31 mouse cellular contexts compared by ENCODE assay signal in the genomic region with DNA sequence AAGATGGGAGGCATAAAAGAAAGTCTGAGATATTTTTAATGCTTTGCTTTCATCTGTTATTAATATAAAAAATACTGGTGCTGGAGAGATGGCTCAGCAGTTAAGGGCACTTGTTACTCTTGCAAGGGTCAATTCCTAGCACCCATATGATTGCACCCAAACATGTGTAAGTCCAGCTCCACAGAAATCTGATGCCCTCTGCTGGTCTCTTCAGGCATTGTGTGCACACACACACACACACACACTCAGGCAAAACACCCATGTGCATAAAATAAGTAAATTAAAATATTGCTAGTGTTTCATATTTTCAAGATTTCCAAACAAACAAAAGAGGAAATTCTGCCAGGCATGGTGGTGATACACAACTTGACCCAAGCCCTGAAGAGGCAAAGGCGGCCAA. TPM values are rescaled to one million over a fixed set of nuclear protein-coding genes. Genes with fewer than 3 reads are reported as not detected.
DNase-seq lines count a peak whose midpoint lies in the region; ATAC-seq and TF ChIP-seq lines count a peak whose summit lies in the region.
"Had no signal": no experiment of that assay in that cellular context is flagged by ENCODE, and none has a peak within 500 bp of the region (broad histone marks: within the 10 kb centered on the region; RNA-seq: fewer than 3 reads in every experiment).

No protein-coding gene starts in this region.

- TF ChIP-seq CTCF in kidney, adult 2 months (conservative IDR thresholded peaks at IDR 0.05; ENCODE audit: insufficient read depth, insufficient read length, low read depth, low read length): 0 out of 2 replicates have a peak, but pooled peaks have one; percentile 2
- 0 out of 2 replicates have a peak, but pooled peaks have one; percentile 12 for TF ChIP-seq CTCF in lung, embryonic 14.5 days (IDR thresholded peaks at IDR 0.05; ENCODE audit: low read depth)

- H3K27ac ChIP-seq in kidney, adult 2 months (ENCODE audit: insufficient read depth, low read depth, low read length): no peak overlapping the region
- H3K27ac ChIP-seq in lung, embryonic 14.5 days (ENCODE audit: low read depth): no peak overlapping the region
- H3K27ac ChIP-seq: embryonic facial prominence, embryonic 10.5 days; forebrain, embryonic 12.5 days; limb, embryonic 15.5 days; midbrain, embryonic 12.5 days had no signal

- no peaks in the 10 kb centered on the region for H3K36me3 ChIP-seq in kidney, adult 2 months (ENCODE audit: control insufficient read depth, insufficient read depth, low read length)
- H3K36me3 ChIP-seq in lung, embryonic 14.5 days (ENCODE audit: insufficient read depth): no peaks in the 10 kb centered on the region; the same call in 1 of the 2 replicates

- H3K27me3 ChIP-seq in kidney, adult 2 months (replicated peaks; ENCODE audit: control insufficient read depth, insufficient read depth, low read length): no peaks in the 10 kb centered on the region
- no peaks in the 10 kb centered on the region for H3K27me3 ChIP-seq in lung, embryonic 14.5 days (ENCODE audit: insufficient read depth, low read length)
- H3K27me3 ChIP-seq: forebrain, embryonic 12.5 days; limb, embryonic 15.5 days; midbrain, embryonic 12.5 days had no signal

- ATAC-seq in lung, embryonic 14.5 days (ENCODE audit: insufficient read depth): no peak
- ATAC-seq in erythroblast, adult 5-6 weeks (replicated peaks; ENCODE audit: low FRiP score, poor library complexity, severe bottlenecking): no peak
- ATAC-seq: CD4-positive, CD25-positive, alpha-beta regulatory T cell, adult 4 months; hindbrain, embryonic 16.5 days had no signal

- no peak overlapping the region for H3K4me3 ChIP-seq in kidney, adult 2 months (ENCODE audit: insufficient read depth, low read depth, low read length)
- H3K4me3 ChIP-seq in lung, embryonic 14.5 days (ENCODE audit: low read depth, low read length): no peak overlapping the region
- H3K4me3 ChIP-seq: embryonic facial prominence, embryonic 10.5 days; forebrain, embryonic 12.5 days; limb, embryonic 15.5 days; midbrain, embryonic 12.5 days had no signal

- peak; percentile 26 to 46 for DNase-seq in cerebellum, postnatal 14 days
- DNase-seq in cerebellum, adult 18-20 months: no peak
- DNase-seq in kidney, adult 2 months: no peak
- DNase-seq in kidney, postnatal 25 days: no peak
- DNase-seq in lung, embryonic 14.5 days: no peak
- no peak for DNase-seq in lung, postnatal 25 days (ENCODE audit: low spot score)
- DNase-seq: adrenal gland, adult 8-10 months; cerebellum, adult 8-10 months; gastrocnemius, postnatal 36 days; kidney, adult 18-20 months; kidney, postnatal 14 days; left cerebral cortex, postnatal 4 days; lung, adult 18-20 months; lung, postnatal 14 days; thymus, adult 2 months; thymus, postnatal 4 days had no signal

- H3K9me3 ChIP-seq in lung, embryonic 14.5 days (ENCODE audit: low read depth, low read length): no peaks in the 10 kb centered on the region
- H3K9me3 ChIP-seq: embryonic facial prominence, embryonic 10.5 days; forebrain, embryonic 12.5 days; limb, embryonic 15.5 days; midbrain, embryonic 12.5 days had no signal

- TF ChIP-seq POLR2A in kidney, adult 2 months (IDR thresholded peaks at IDR 0.05; ENCODE audit: low read depth, low read length): no peak

- H3K4me1 ChIP-seq in kidney, adult 2 months (ENCODE audit: control insufficient read depth, insufficient read depth, low read length): no peaks in the 10 kb centered on the region
- H3K4me1 ChIP-seq in lung, embryonic 14.5 days (ENCODE audit: insufficient read depth): no peaks in the 10 kb centered on the region
- H3K4me1 ChIP-seq: limb, embryonic 15.5 days had no signal

- H3K4me2 ChIP-seq in lung, embryonic 14.5 days: no peak overlapping the region
- H3K4me2 ChIP-seq: forebrain, embryonic 12.5 days; limb, embryonic 15.5 days; midbrain, embryonic 12.5 days had no signal

- H3K9ac ChIP-seq in lung, embryonic 14.5 days: no peak overlapping the region
- H3K9ac ChIP-seq: forebrain, embryonic 12.5 days; limb, embryonic 15.5 days; midbrain, embryonic 12.5 days had no signal

- WGBS in kidney, adult 2 months: 94% methylated on average over 1 of the region's 1 CpGs
- WGBS in lung, embryonic 14.5 days: 87% methylated on average over 1 of the region's 1 CpGs

RNA-seq across cellular contexts. Expression of a gene that starts 2.0 kb away (rescaled TPM):
- polyA plus RNA-seq in kidney, adult 2 months (2012; rRNA removed): not detected in 2 replicates
- polyA plus RNA-seq in lung, embryonic 14.5 days (2014; fragmentation: Nextera tagmentation; extraction: Ambion mirVana): not detected in 2 replicates
- not detected in 2 replicates for total RNA-seq in erythroblast, adult 5-6 weeks (2015; ENCODE audit: low replicate concordance)
- total RNA-seq in erythroblast, adult 5-6 weeks (2017; ENCODE audit: low replicate concordance): not detected in 2 replicates
- total RNA-seq: adrenal gland, adult 8-10 months; common myeloid progenitor, adult 5-6 weeks; gastrocnemius, adult 18-20 months; gastrocnemius, postnatal 36 days; hematopoietic stem cell, adult 5-6 weeks; left cerebral cortex, adult 18-20 months; left cerebral cortex, postnatal 4 days; megakaryocyte, adult 5-6 weeks; MEL had no signal
- polyA plus RNA-seq: CD4-positive, CD25-positive, alpha-beta regulatory T cell, adult 4 months; embryonic facial prominence, embryonic 10.5 days; hindbrain, embryonic 16.5 days; limb, embryonic 15.5 days; midbrain, embryonic 12.5 days; small intestine, adult 2 months; stomach, embryonic 16.5 days; thymus, adult 2 months had no signal

RNA-seq across cellular contexts. Expression of a gene that starts 29.6 kb away (rescaled TPM):
- 29.4 and 40.6 TPM in 2 replicates for polyA plus RNA-seq in kidney, adult 2 months (2012; rRNA removed)
- 93.4 and 98.6 TPM in 2 replicates for polyA plus RNA-seq in lung, embryonic 14.5 days (2014; fragmentation: Nextera tagmentation; extraction: Ambion mirVana)
- 26.3 and 39.3 TPM in 2 replicates for total RNA-seq in erythroblast, adult 5-6 weeks (2015; ENCODE audit: low replicate concordance)
- 23.0 and 30.1 TPM in 2 replicates for total RNA-seq in erythroblast, adult 5-6 weeks (2017; ENCODE audit: low replicate concordance)

RNA-seq across cellular contexts. Expression of a gene that starts 42.9 kb away (rescaled TPM):
- polyA plus RNA-seq in kidney, adult 2 months (2012; rRNA removed): 13.1 and 14.1 TPM in 2 replicates
- polyA plus RNA-seq in lung, embryonic 14.5 days (2014; fragmentation: Nextera tagmentation; extraction: Ambion mirVana): 8.0 and 8.9 TPM in 2 replicates
- total RNA-seq in erythroblast, adult 5-6 weeks (2015; ENCODE audit: low replicate concordance): 0.38 and 1.7 TPM in 2 replicates
- total RNA-seq in erythroblast, adult 5-6 weeks (2017; ENCODE audit: low replicate concordance): 1.7 and 2.4 TPM in 2 replicates

Comparison
In these comparisons a context has a peak if more than half of its experiments do, and no peak if none do; other contexts are left out.
1. DNase-seq: peak in cerebellum, postnatal 14 days (2 of 2); none in cerebellum, adult 18-20 months (0 of 2), kidney, adult 2 months (single experiment), kidney, postnatal 25 days (0 of 2), lung, embryonic 14.5 days (single experiment) and lung, postnatal 25 days (single experiment).